Mouse (Mus musculus) fibroblast of lung, adult 2 months (primary cell): ENCODE measurements around the gene Nutf2.

ENCODE experiments used
- DNase-seq: peaks from one replicate; pipeline ENCODE4 v3.0.0-alpha.2; 2011; ENCODE audit warnings: low read depth

Gene Nutf2

DNA sequence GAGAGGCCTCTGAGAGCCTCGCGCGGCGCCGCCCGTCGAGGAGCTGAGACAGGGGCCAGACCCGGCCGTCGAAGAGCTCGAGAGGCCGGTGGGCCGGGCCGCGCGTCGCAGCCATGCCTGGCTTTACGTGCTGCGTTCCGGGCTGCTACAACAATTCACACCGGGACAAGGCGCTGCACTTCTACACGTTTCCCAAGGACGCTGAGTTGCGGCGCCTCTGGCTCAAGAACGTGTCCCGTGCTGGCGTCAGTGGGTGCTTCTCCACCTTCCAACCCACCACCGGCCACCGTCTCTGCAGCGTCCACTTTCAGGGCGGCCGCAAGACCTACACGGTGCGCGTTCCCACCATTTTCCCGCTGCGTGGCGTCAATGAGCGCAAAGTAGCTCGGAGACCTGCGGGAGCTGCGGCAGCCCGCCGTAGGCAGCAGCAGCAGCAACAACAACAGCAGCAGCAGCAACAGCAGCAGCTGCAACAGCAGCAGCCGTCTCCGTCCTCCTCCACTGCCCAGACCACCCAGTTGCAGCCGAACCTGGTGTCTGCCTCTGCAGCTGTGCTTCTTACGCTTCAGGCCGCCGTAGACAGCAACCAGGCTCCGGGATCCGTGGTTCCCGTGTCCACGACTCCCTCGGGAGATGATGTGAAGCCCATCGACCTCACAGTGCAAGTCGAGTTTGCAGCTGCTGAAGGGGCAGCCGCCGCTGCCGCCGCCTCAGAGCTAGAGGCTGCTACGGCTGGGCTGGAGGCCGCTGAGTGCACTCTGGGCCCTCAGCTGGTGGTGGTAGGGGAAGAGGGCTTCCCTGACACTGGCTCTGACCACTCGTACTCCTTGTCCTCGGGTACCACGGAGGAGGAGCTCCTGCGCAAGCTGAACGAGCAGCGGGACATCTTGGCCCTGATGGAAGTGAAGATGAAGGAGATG, 4.9 kb upstream of the Nutf2 start:
- DNase-seq: peak; percentile 17

DNA sequence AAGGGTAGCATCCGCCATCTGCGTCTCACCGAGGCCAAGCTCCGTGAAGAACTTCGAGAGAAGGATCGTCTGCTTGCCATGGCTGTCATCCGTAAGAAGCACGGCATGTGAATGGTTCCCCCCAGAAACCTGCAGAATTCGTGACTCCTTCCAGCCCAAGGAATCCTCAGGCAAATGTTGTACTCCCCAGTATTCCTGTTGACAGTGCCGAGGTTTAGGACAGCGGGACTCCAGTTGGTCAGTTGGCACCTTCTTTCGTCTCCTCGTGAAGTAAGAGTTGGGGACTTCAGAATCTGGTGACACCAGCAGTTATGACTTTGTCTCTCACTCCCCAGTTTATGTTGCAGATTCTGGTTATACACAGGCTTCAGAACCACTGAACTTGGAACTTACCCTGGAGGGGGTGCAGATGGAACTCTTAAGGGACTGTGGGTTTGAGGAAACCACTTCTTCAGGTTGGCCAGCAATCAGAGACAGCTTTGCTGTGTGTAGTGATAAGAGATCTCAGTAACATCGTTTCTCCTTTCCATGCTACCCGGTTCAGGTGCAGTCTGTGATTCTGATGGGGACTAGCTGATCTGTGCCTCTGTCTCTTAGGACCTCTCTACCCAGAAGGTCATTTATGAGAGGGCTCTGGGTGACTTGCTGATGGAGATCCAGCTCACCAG, 4.1 kb upstream of the Nutf2 start:
- no peak for DNase-seq

- DNase-seq: no peak
Measured at GRCm38 (mm10) chr8:105858495-105858894, 1.9 kb upstream of the Nutf2 start.

DNA sequence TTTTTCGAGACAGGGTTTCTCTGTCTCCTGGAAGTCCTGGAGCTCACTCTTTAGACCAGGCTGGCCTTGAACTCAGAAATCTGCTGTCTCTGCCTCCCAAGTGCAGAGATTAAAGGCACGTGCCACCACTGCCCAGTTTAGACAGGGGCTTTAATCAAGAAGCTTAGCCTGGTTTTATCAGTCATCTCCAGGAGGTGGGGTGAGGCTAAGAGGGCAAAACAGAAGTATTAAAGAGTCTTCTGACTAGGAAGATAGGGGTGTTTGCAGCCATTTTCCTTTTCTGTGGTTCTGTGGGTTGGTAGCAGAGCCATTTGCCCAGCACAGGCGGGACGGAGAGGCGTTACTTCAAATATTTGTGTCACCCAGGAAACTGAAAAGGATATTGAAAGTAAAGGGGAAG, 1.1 kb upstream of the Nutf2 start:
- DNase-seq: no peak

- peak; percentile 69 for DNase-seq
Measured at GRCm38 (mm10) chr8:105861951-105862350, 1.6 kb downstream of the Nutf2 start.

GRCm38 (mm10) chr8:105866364-105867029, 6.1 kb downstream of the Nutf2 start:
- DNase-seq: no peak

DNA sequence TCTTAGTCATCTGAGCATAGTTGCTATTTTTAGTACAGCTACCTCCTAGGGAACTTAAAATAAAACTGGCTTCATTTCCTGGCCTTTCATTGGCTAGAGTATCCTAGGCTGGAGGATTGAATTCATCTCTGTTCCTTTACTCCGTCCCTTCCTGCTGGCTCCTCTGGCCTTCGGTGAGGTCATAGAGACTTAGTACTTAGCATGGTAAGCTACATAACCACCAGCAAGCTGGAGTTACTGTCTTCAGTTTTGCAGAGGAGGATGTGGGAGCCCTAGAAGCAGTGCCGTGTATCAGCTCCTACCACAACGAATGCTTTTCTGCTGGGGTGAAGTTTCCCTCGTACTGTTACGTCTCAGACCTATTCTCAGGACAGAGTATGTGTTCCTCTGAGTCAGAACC, 13.9 kb downstream of the Nutf2 start:
- DNase-seq: peak; percentile 62

- no peak for DNase-seq
Measured at GRCm38 (mm10) chr8:105880754-105881520, 20.6 kb downstream of the Nutf2 start, which contains the start of gene Edc4. Gene Edc4, plus strand, starts transcription at chr8:105880881.

- DNase-seq: no peak
Measured at GRCm38 (mm10) chr8:105889756-105890465, 29.5 kb downstream of the Nutf2 start.

DNA sequence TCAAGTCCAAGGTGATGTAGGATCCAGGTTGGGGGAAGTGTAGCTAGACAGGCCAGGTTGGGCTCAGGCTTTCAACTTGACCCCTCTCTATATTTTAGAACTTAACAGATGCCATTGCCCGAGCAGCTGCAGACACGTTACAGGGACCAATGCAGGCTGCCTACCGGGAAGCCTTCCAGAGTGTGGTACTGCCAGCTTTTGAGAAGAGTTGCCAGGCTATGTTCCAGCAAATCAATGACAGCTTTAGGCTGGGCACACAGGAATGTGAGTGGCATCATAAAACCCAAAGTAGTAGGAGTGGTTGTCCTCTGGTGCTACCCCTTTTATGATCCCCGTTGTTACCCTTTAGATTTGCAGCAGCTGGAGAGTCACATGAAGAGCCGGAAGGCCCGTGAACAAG, 30.5 kb downstream of the Nutf2 start:
- DNase-seq: no peak

DNA sequence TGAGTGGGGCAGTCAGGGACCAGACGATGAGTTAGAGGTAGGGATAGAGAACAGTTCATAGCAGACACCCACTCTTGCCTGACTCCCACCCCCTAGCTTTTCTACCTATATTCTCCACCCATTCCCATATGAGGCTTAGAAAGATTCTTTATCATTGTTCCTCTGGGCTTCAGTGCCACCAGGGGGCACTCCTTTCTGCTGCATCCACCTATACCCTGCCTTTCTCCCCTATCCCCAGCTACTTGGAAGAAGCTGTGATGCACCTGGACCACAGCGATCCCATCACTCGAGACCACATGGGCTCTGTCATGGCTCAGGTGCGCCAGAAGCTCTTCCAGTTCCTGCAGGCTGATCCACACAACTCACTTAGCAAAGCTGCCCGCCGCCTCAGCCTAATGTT, 32.1 kb downstream of the Nutf2 start:
- no peak for DNase-seq

- DNase-seq: peak; percentile 57
Measured at GRCm38 (mm10) chr8:105893339-105893738, 33.0 kb downstream of the Nutf2 start, which contains the start of gene Nrn1l. Gene Nrn1l, plus strand, starts transcription at chr8:105893567.

DNA sequence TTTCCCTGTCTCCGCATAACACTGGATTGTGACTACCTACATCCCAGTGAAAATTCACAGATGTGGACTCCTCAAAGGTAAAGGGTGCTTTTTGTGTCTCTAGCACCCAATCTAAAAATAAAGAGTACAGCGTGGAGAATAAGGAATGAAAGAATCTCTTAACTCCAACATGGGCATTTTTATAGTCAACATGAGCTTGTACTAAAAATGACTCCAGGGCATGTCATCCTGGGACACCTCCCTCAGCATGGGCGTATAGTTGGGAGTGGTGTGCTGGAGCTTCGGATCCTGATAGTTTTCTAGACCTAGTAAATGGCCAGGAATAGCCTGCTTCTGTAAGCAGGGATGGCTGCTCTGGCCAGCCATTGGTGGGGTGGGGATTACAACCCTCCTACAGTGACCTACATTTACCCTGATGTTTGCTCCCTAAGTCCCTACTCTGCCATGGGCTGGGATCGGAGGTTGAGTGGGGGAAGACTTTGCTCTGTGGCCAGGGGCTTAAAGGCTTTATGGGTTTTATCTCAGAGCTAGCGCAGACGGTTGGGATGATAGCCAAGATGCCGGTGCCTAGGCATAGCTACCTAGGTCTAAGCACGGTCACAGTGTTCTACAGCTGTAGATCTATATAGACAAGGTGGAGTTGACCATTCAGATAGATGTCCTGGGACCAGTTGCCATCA, 37.6 kb downstream of the Nutf2 start:
- DNase-seq: no peak

DNA sequence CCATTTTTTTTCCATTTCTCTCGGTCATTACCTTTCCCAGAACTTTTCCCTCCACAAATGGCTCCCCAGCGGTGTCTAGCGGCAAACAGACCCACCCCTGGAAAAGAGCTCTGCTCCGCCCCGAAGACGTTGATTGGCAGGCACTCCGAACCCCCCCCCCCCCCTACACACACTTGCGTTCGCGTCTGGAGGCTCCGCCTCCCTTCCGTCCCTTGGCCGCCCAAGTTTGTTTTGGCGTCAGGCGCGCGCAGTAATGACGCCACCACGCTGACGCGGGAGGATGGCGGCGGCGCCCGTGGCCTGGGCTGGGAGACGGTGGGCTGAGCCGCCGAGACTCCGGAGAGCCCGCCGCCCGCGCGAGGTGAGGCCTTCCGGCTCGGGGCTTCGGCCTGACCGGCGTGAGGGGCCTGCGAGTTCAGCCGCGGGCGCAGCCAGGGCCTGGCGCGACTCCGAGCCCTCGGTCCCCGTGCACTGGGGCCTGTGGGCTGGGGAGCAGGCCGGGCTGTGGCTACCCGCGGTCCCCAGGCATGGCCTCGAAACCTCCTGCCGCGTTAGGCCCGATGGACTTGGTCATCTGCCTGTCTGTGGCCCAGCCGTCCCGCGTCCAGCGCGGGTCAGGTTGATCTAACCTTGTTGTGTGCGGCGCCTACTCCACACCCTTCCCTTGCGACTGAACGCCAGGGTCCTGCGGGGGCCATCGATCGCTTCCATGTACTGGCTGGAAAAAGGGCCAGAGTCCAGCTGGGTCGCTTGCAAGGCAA, 40.0 kb downstream of the Nutf2 start, which contains the start of gene Pskh1:
TSS of gene Pskh1 (plus strand) at position 262 of the 761 bp plus-strand sequence.
- peak; percentile 64 for DNase-seq

DNA sequence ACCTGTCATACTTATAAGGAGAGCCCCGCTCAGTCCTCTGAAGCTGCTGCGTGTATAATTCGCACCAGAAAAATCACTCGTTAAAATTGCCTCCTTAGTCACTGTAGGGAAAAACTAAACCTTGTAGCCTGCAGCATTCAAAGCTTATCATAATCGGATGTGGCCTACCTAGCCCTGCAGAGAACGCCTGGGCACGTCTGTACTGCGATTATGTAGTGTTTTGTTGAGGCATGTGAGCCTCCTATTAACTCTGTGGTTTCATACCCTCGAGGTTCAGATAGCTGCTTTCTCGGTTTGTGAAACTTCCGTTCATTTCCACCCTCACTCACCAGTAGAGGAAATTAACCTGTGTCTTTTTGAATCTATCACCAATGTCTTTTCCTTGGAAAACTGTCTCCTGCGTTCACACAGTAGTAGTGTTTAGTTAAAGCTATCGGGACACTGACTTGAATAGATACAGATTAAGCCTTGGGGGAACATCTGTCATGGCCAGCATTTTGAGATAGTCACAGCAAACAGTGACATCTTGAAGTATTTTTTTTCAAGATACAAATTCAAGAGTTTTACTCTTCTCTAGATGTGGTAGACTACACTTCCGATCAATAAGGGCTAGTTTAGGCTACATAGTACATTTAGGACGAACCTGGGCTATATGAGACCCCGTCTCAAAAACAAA, 40.7 kb downstream of the Nutf2 start:
- no peak for DNase-seq

- DNase-seq: no peak
Measured at GRCm38 (mm10) chr8:105919390-105919789, 59.0 kb downstream of the Nutf2 start.

DNA sequence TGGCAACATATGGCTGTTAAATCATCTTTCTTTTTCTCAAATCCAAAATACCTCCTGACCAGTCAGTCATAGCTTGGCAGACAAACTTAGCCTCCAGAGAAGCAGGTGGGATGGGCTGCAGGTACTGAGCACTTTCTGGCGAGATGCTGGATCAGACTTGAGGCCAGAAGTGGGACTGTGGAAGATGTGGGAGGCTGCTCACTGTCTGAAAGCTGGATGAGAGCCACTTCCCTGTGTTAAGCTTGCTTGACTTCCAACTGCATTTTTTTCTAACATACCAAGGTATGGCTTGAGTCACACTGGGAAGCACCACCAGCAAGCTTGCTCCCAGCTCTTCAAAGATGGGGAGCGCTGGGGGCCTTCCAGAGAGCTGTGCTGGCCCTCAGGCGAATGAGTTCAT, 64.7 kb downstream of the Nutf2 start:
- DNase-seq: no peak
